Mouse (Mus musculus): ENCODE data around the gene Acat2. TPM values are rescaled to one million over a fixed set of nuclear protein-coding genes. Genes with fewer than 3 reads are reported as not detected.
"Not testable (repeated sequence)": the region's sequence is repeated elsewhere in the genome, so short reads cannot be mapped to it uniquely, and the experiment has no call there.

Gene Acat2
- polyA plus RNA-seq, 1 experiment from 2014 or later = 133 TPM

DNA sequence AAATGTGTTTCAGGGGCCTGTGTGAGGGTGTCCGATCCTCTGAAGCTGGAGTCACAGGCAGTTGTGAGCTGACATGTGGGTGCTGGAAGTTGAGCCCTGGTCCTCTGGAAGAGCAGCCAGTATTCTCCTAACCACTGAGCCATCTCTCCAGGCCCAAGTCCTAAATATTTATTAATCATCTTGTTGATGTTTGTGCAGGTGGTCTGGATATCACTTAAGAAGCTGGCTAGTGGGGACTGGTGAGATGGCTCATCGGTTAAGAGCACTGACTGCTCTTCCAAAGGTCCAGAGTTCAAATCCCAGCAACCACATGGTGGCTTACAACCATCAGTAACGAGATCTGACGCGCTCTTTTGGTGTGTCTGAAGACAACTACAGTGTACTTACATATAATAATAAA is 10.9 kb downstream of the Acat2 start:
- no peak overlapping the region for H3K4me2 ChIP-seq
- no peaks in the 10 kb centered on the region for H3K9me3 ChIP-seq
- 92% methylated on average over 5 of the region's 5 CpGs for WGBS
- no peaks in the 10 kb centered on the region for H3K4me1 ChIP-seq
- H3K9ac ChIP-seq = no peak overlapping the region
- H3K27ac ChIP-seq = no peak overlapping the region
- ATAC-seq (ENCODE audit: insufficient number of reproducible peaks, low FRiP score, low TSS enrichment, low read depth) = no peak
- no peak overlapping the region for H3K4me3 ChIP-seq
- H3K27me3 ChIP-seq = no peaks in the 10 kb centered on the region
- peaks cover 63% of the 10 kb centered on the region for H3K36me3 ChIP-seq

DNA sequence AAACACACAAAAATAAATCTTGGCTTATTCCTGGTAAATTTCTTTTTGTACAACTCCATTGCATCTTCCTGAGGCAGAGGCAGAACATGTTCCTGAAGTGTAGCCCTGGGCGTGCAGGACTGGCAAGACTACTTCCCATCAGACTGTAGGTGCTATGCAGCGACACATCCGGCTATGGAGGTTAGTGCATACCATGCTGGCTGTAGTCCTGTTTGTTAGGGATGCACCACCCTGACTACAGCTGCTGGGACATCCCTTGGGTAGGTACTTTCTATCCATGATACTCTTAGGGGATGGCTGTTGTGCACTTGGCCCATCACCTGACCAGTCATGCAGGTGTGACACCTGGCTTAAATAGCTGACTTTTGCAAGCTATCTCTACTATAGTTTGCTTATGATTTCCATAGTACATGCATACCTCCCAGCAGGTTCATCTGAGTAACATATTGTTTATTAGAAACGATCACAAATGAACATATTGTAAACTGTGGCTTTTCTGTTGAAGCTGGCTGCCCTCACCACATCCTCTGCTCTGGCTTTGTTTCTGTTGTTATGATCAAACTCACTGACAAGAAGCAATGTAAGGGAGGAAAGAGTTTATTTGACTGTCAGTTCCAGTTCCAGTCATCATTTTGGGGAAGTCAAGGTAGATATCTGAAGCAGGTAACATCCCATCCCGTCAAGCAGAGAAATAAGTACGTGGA is 17.9 kb downstream of the Acat2 start:
- H3K4me3 ChIP-seq = no peak overlapping the region
- no peak for ATAC-seq (ENCODE audit: insufficient number of reproducible peaks, low FRiP score, low TSS enrichment, low read depth)

DNA sequence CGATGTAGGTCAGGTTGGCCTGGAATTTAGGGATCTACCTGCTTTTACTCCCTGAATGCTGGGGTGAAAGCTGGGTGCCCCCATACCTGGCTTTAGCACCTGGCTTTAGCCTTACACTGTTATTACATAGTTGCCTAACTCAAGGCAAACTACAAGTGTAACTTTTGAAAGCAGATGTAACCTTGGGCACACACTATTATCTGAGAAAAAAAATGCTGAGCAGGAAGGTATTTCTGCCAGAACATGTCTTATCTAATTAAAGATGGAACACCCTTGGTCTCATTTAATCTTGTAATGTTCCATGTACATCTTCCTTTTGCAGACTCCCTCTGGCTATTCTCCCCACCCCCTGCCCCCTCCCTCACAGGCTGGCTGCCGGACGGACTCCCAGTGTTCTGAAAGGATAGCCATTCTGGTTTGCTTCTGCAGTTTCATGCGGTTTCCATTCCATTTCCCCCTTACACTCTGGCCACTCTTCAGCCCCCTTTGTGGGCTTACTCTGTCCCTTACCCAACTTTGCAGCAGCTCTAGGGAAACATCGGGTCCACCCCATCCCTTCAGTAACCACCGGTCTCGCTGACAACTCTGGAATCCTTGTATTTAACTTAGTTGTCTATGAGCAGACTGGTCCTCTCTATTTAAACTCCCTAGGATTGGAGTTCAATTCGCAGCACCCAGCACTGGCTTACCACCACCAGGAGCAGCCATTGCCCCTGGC is 18.8 kb downstream of the Acat2 start:
- WGBS = 66% methylated on average over 8 of the region's 8 CpGs

More for the DNA sequence above, 17.9 kb downstream of the Acat2 start:
- no peaks in the 10 kb centered on the region for H3K27me3 ChIP-seq
- H3K4me2 ChIP-seq = no peak overlapping the region
- H3K36me3 ChIP-seq = peaks cover 41% of the 10 kb centered on the region
- 93% methylated on average over 6 of the region's 6 CpGs for WGBS
- H3K9me3 ChIP-seq = no peaks in the 10 kb centered on the region
- peaks cover 9% of the 10 kb centered on the region for H3K4me1 ChIP-seq
- H3K9ac ChIP-seq = no peak overlapping the region
- no peak overlapping the region for H3K27ac ChIP-seq

DNA sequence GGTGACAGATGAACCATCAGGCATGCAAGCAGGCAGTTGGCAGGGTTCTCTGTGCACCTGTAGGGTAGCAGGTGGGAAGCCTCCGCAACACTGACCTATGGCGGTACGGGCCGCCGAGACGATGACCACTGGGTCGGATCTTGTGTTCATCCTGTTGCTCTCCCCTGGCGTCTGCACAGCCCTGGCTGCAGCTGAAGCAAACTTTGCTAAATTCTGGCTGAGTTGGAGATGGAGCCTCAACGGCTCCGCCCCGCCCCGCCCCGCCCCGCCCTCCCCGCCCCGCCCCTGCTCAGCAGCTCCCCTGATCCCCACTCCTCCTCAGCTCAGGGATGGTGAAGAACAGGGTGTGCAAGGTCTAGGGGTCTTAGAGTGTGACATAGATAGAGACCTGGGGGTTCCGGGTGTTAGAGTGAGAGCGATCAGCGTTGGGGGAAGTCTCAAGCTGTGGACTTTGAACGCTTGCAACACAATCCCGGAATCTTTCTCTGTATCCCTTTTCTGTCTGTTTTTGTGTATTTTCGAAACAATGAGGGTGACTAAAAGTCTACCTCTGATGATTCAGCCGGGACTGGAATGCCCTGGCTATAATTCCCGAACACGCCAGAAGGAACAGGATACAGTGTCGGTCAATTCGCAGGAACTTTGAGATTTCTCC is 20.3 kb downstream of the Acat2 start, which contains the start of gene Acat3:
TSS of gene Acat3 (minus strand) at position 450 of the 655 bp plus-strand sequence.
- H3K4me1 ChIP-seq = peaks cover 9% of the 10 kb centered on the region
- peak within 1 kb of the TSS; percentile 1; the same call in 1 of the 2 replicates for H3K9ac ChIP-seq

More for the DNA sequence above, 18.8 kb downstream of the Acat2 start:
- H3K4me3 ChIP-seq = no peak overlapping the region
- no peak overlapping the region for H3K27ac ChIP-seq
- no peaks in the 10 kb centered on the region for H3K9me3 ChIP-seq
- H3K4me2 ChIP-seq = no peak overlapping the region
- H3K4me1 ChIP-seq = peaks cover 9% of the 10 kb centered on the region
- no peak overlapping the region for H3K9ac ChIP-seq
- no peak for ATAC-seq (ENCODE audit: insufficient number of reproducible peaks, low FRiP score, low TSS enrichment, low read depth)
- H3K36me3 ChIP-seq = peaks cover 36% of the 10 kb centered on the region
- no peaks in the 10 kb centered on the region for H3K27me3 ChIP-seq

DNA sequence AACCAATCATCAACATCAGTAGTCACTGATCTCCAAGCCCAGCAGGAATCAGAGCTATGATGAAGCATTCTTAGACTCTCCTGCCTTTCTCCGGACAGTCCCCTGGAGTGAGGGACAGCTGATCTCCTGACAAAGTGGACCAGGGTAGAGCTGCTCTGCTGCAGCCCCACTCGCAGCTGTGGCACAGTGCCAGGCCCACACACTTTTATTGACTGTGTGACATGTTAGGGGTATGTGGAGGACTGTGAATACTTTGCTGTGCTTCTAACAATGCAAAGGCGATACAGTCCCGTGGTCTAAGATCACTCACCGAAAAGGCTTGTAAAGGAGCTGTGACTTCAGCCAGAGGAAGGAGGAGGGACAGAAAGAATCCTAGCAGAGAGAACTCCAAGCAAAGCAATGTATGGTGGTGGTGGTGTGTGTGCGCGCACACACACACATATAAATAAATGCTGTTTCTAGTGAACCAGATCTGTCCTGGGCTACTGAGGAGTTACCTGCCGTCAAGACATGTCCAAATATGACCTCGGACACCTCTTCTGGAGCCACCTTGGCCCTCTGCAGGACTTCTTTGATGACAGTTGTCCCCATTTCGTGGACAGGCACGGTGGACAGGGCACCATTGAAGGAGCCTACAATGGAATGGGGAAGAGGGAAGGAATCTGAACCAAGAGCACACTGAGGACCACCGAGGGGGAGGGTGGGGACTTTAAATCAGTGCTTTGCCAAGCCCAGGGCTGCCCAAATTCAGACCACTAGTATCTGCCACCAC is 21.0 kb downstream of the Acat2 start:
- not testable (repeated sequence) for H3K27ac ChIP-seq; ATAC-seq (ENCODE audit: insufficient number of reproducible peaks, low FRiP score, low TSS enrichment, low read depth); H3K9me3 ChIP-seq; H3K4me1 ChIP-seq; H3K27me3 ChIP-seq; H3K9ac ChIP-seq
- H3K36me3 ChIP-seq = peaks cover 18% of the 10 kb centered on the region
- H3K4me3 ChIP-seq = peak overlapping the region; percentile 33
- WGBS = 43% methylated on average over 3 of the region's 12 CpGs
- H3K4me2 ChIP-seq = peak overlapping the region; percentile 53

More for the DNA sequence above, 20.3 kb downstream of the Acat2 start, which contains the start of gene Acat3:
- ATAC-seq (ENCODE audit: insufficient number of reproducible peaks, low FRiP score, low TSS enrichment, low read depth) = peak; percentile 69; the same call in 1 of the 2 replicates
- 9% methylated on average over 27 of the region's 27 CpGs for WGBS
- peak within 1 kb of the TSS; percentile 33; the same call in 1 of the 2 replicates for H3K27ac ChIP-seq
- H3K4me3 ChIP-seq = peak within 1 kb of the TSS; percentile 33
- H3K27me3 ChIP-seq = no peaks in the 10 kb centered on the region
- H3K36me3 ChIP-seq = peaks cover 25% of the 10 kb centered on the region
- H3K4me2 ChIP-seq = peak within 1 kb of the TSS; percentile 53
- H3K9me3 ChIP-seq = no peaks in the 10 kb centered on the region

DNA sequence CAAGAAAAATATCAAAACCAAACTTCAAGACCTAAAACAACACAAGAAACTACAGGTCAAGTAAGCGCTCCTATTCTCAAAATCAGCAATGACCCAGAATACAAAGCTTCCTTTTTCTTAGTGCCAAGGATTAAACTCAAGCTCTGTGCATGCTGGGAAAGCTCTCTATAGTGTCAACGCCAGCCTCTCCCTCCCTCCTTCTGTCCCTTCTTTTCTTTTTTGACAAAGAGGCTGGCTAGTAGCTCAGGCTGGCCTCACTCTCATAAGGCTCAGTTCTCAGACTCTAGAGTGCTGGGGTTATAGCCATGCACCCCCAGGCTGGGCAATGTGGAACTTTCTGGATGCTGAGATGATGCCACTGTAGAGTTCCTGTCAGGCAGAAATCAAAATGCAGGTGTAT is 22.5 kb downstream of the Acat2 start:
- H3K9me3 ChIP-seq = no peaks in the 10 kb centered on the region
- no peak overlapping the region for H3K4me2 ChIP-seq
- no peak overlapping the region for H3K4me3 ChIP-seq
- H3K27me3 ChIP-seq = no peaks in the 10 kb centered on the region
- no peak for ATAC-seq (ENCODE audit: insufficient number of reproducible peaks, low FRiP score, low TSS enrichment, low read depth)
- peaks cover 9% of the 10 kb centered on the region for H3K4me1 ChIP-seq
- H3K9ac ChIP-seq = no peak overlapping the region
- WGBS = 68% methylated on average over 2 of the region's 2 CpGs
- peaks cover 7% of the 10 kb centered on the region for H3K36me3 ChIP-seq
- H3K27ac ChIP-seq = no peak overlapping the region

DNA sequence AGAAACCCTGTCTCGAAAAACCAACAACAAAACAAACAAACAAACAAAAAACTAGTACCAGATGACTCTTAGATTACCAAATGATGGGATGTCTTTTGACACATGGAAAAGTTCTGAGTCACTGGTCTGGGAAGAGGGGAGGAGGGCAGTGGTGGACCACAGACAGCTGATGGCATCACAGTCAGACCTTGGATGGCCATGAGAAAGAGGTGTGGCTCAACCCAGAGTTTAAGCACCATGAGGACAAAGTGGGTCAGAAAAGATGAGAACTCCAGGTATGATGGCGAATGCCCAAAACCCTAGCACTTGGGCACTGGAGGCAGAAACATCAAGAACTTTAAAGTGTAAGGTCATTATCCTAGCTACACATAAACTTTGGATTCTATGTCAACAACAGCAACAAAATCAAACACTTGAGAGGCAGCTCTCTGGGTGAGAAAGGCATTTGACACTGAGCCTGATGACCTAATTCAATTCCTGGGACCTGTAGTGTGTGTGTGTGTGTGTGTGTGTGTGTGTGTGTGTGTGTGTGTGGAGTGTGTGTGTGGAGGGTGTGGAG is 23.1 kb downstream of the Acat2 start:
- H3K9me3 ChIP-seq = no peaks in the 10 kb centered on the region
- H3K4me3 ChIP-seq = no peak overlapping the region
- H3K27me3 ChIP-seq = no peaks in the 10 kb centered on the region
- WGBS = 74% methylated on average over 2 of the region's 2 CpGs
- H3K4me1 ChIP-seq = peaks cover 9% of the 10 kb centered on the region
- H3K9ac ChIP-seq = no peak overlapping the region
- no peak for ATAC-seq (ENCODE audit: insufficient number of reproducible peaks, low FRiP score, low TSS enrichment, low read depth)
- H3K36me3 ChIP-seq = peaks cover 2% of the 10 kb centered on the region; the same call in 1 of the 2 replicates
- no peak overlapping the region for H3K4me2 ChIP-seq
- no peak overlapping the region for H3K27ac ChIP-seq

DNA sequence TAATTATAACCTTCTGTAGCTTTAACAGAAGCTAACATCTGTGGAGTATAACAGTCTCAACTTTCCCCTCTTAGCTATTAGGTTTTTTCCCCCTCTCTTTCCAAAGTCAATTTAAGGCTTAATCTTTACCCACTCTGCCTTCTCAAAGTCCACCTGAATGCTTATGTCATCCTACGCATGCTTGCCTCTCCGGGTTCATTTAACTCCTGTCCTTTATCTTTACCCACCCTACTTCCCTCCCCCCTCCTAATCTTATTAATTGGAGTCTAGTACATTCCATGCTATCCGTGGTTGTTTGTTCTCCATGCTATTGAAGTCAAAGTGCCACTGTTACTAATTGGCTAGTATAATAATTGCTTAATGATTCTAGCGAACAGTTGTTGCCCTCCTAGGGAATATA is 24.8 kb downstream of the Acat2 start:
- Histone ChIP-seq H3K4me1 (peaks cover 6% of the 10 kb centered on the region), H3K4me2 (no peak overlapping the region), H3K4me3 (no peak overlapping the region), H3K9me3 (no peaks in the 10 kb centered on the region), H3K36me3 (no peaks in the 10 kb centered on the region), H3K27me3 (no peaks in the 10 kb centered on the region), H3K9ac (no peak overlapping the region), H3K27ac (no peak overlapping the region)
- no peak for ATAC-seq (ENCODE audit: insufficient number of reproducible peaks, low FRiP score, low TSS enrichment, low read depth)
- WGBS = 49% methylated on average over 4 of the region's 4 CpGs

DNA sequence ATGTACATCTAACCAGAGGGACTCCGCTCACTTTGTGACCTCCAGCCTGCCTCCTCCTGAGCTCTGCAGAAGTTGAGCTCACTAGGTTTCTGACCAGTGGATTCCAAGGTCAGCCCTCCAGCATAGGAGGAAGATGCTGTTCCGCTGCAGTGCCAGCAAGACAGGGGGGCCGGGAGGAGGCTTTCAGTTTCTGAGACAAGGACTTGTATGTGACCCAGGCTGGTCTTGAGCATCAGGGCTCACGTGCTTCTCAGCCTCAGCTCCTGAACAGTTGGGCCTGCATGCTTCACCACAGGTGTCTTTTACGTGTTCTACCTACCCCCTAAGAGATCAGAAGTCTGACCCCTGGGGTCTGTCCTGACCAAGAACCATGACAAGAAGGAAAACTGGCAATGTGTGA is 29.0 kb downstream of the Acat2 start:
- H3K9ac ChIP-seq; H3K4me3 ChIP-seq; H3K27ac ChIP-seq; H3K27me3 ChIP-seq; H3K4me1 ChIP-seq; H3K36me3 ChIP-seq; H3K4me2 ChIP-seq; ATAC-seq (ENCODE audit: insufficient number of reproducible peaks, low FRiP score, low TSS enrichment, low read depth); H3K9me3 ChIP-seq: not testable (repeated sequence)
- WGBS = 83% methylated on average over 5 of the region's 5 CpGs

DNA sequence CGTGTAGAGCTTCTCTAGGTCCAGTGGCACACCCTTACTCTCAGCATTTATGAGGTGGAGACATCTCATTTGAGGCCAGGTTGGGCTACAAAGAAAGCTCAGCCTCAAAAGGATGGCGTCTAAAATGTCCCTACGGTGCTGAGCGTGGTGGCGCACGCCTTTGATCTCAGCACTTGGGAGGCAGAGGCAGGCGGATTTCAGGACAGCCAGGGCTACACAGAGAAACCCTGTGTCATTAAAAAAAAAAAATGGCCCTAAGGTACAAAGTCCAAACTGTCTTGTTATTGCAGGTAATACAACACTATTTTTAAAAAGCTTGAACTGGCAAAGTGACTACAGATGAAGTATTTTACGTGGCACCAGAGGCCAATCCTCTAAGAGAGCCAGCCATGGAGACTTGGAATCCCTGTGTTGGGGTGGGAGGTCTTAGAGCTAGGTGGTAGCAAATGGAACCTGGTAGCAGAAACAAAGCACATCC is 34.8 kb downstream of the Acat2 start:
- Histone ChIP-seq H3K9me3 (no peaks in the 10 kb centered on the region), H3K9ac (no peak overlapping the region), H3K4me1 (no peaks in the 10 kb centered on the region), H3K4me3 (no peak overlapping the region), H3K36me3 (peaks cover 54% of the 10 kb centered on the region), H3K27me3 (no peaks in the 10 kb centered on the region), H3K4me2 (no peak overlapping the region), H3K27ac (no peak overlapping the region)
- ATAC-seq (ENCODE audit: insufficient number of reproducible peaks, low FRiP score, low TSS enrichment, low read depth) = no peak
- 87% methylated on average over 8 of the region's 8 CpGs for WGBS

DNA sequence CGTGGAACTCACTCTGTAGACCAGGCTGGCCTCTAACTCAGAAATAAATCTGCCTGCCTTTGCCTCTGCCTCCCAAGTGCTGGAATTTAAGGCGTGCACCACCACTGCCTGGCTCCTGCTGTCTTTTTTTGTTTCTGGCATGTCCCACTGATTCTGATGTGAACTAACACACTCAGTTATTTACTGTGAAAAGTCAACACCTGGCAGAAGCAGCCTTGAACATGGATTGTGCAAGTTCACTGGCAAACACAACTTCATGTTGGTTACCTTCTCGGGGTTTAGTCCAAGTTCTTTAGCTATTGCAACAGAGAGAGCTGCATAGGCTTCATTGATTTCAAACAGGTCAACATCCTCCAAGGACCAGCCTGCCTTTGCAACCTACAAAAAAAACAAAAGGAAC is 35.5 kb downstream of the Acat2 start:
- WGBS = 89% methylated on average over 3 of the region's 3 CpGs
- no peak for ATAC-seq (ENCODE audit: insufficient number of reproducible peaks, low FRiP score, low TSS enrichment, low read depth)
- H3K9ac ChIP-seq = no peak overlapping the region
- H3K27me3 ChIP-seq = no peaks in the 10 kb centered on the region
- no peak overlapping the region for H3K4me2 ChIP-seq
- H3K4me3 ChIP-seq = no peak overlapping the region
- H3K9me3 ChIP-seq = no peaks in the 10 kb centered on the region
- peaks cover 61% of the 10 kb centered on the region for H3K36me3 ChIP-seq
- no peak overlapping the region for H3K27ac ChIP-seq
- H3K4me1 ChIP-seq = no peaks in the 10 kb centered on the region
